15 mouse cellular contexts compared by ENCODE assay signal in genomic region chr9:116701511-116702179, GRCm38 (mm10).
A peak's percentile ranks its signal among the peaks of the same experiment; 100 is the strongest.
DNase-seq lines count a peak whose midpoint lies in the region; ATAC-seq and TF ChIP-seq lines count a peak whose summit lies in the region.
"Had no signal": no experiment of that assay in that cellular context is flagged by ENCODE, and none has a peak within 500 bp of the region (broad histone marks: within the 10 kb centered on the region; RNA-seq: fewer than 3 reads in every experiment).

No protein-coding gene starts in this region.

- no peak overlapping the region for H3K4me3 ChIP-seq in kidney, postnatal 0 days (replicated peaks; ENCODE audit: low read depth, low read length)
- H3K4me3 ChIP-seq in heart, embryonic 11.5 days (ENCODE audit: low read depth, low read length), result no peak overlapping the region
- H3K4me3 ChIP-seq in liver, postnatal 0 days (ENCODE audit: low read depth, low read length), result no peak overlapping the region
- no peak overlapping the region for H3K4me3 ChIP-seq in forebrain, embryonic 15.5 days
- H3K4me3 ChIP-seq: forebrain, embryonic 10.5 days; hindbrain, embryonic 13.5 days; lung, embryonic 15.5 days; midbrain, embryonic 15.5 days; neural tube, embryonic 15.5 days had no signal

- H3K36me3 ChIP-seq in kidney, postnatal 0 days (ENCODE audit: insufficient read depth, low read length), result no peaks in the 10 kb centered on the region
- H3K36me3 ChIP-seq in heart, embryonic 11.5 days (ENCODE audit: control insufficient read depth, insufficient read depth, low read length), result no peaks in the 10 kb centered on the region
- H3K36me3 ChIP-seq in liver, postnatal 0 days (replicated peaks; ENCODE audit: insufficient read depth, low read length), result no peaks in the 10 kb centered on the region
- no peaks in the 10 kb centered on the region for H3K36me3 ChIP-seq in forebrain, embryonic 15.5 days
- H3K36me3 ChIP-seq: forebrain, embryonic 10.5 days; hindbrain, embryonic 13.5 days; lung, embryonic 15.5 days; midbrain, embryonic 15.5 days; neural tube, embryonic 15.5 days had no signal

- 22% methylated on average over 11 of the region's 11 CpGs for WGBS in kidney, postnatal 0 days
- WGBS in heart, embryonic 11.5 days (ENCODE audit: insufficient replicate concordance), result 30% methylated on average over 11 of the region's 11 CpGs
- 36% methylated on average over 11 of the region's 11 CpGs for WGBS in liver, postnatal 0 days (ENCODE audit: insufficient replicate concordance)
- 87% methylated on average over 11 of the region's 11 CpGs for WGBS in forebrain, embryonic 15.5 days

- peak; percentile 60 for TF ChIP-seq EP300 in liver, postnatal 0 days (IDR thresholded peaks at IDR 0.05; ENCODE audit: low read depth)

- TF ChIP-seq CTCF in kidney, postnatal 0 days (IDR thresholded peaks at IDR 0.05; ENCODE audit: low read depth), result no peak
- TF ChIP-seq CTCF in liver, postnatal 0 days (IDR thresholded peaks at IDR 0.05; ENCODE audit: low read depth), result no peak

- no peak overlapping the region for H3K4me2 ChIP-seq in kidney, postnatal 0 days (ENCODE audit: low read length)
- peak overlapping the region; percentile 22; the same call in 1 of the 2 replicates for H3K4me2 ChIP-seq in heart, embryonic 11.5 days
- no peak overlapping the region for H3K4me2 ChIP-seq in liver, postnatal 0 days (ENCODE audit: low read depth, low read length)
- H3K4me2 ChIP-seq in forebrain, embryonic 15.5 days (replicated peaks), result no peak overlapping the region
- H3K4me2 ChIP-seq: hindbrain, embryonic 13.5 days; lung, embryonic 15.5 days; midbrain, embryonic 15.5 days; neural tube, embryonic 15.5 days had no signal

- no peak overlapping the region for H3K9ac ChIP-seq in kidney, postnatal 0 days (ENCODE audit: low read depth, low read length)
- no peak overlapping the region for H3K9ac ChIP-seq in heart, embryonic 11.5 days (ENCODE audit: low read depth, low read length)
- no peak overlapping the region for H3K9ac ChIP-seq in liver, postnatal 0 days (replicated peaks)
- no peak overlapping the region for H3K9ac ChIP-seq in forebrain, embryonic 15.5 days (replicated peaks)
- H3K9ac ChIP-seq: hindbrain, embryonic 13.5 days; lung, embryonic 15.5 days; midbrain, embryonic 15.5 days; neural tube, embryonic 15.5 days had no signal

- H3K4me1 ChIP-seq in kidney, postnatal 0 days (replicated peaks; ENCODE audit: insufficient read depth, low read length), result no peaks in the 10 kb centered on the region
- peaks cover 6% of the 10 kb centered on the region for H3K4me1 ChIP-seq in heart, embryonic 11.5 days (ENCODE audit: control insufficient read depth, insufficient read depth, low read length)
- H3K4me1 ChIP-seq in liver, postnatal 0 days (ENCODE audit: insufficient read depth), result no peaks in the 10 kb centered on the region
- H3K4me1 ChIP-seq in forebrain, embryonic 15.5 days, result no peaks in the 10 kb centered on the region
- H3K4me1 ChIP-seq: forebrain, embryonic 10.5 days; hindbrain, embryonic 13.5 days; midbrain, embryonic 15.5 days; neural tube, embryonic 15.5 days had no signal

- H3K9me3 ChIP-seq in kidney, postnatal 0 days (replicated peaks; ENCODE audit: low read length), result no peaks in the 10 kb centered on the region
- H3K9me3 ChIP-seq in heart, embryonic 11.5 days (replicated peaks; ENCODE audit: control insufficient read depth, low read length), result no peaks in the 10 kb centered on the region
- no peaks in the 10 kb centered on the region for H3K9me3 ChIP-seq in liver, postnatal 0 days (ENCODE audit: low read length)
- H3K9me3 ChIP-seq in forebrain, embryonic 15.5 days, result no peaks in the 10 kb centered on the region
- H3K9me3 ChIP-seq: forebrain, embryonic 10.5 days; hindbrain, embryonic 13.5 days; lung, embryonic 15.5 days; midbrain, embryonic 15.5 days; neural tube, embryonic 15.5 days had no signal

- peak; percentile 71 for DNase-seq in kidney, postnatal 0 days (ENCODE audit: low spot score)
- DNase-seq in kidney, adult 18-20 months, result no peak
- DNase-seq in brain, adult 2 months (ENCODE audit: low read depth, low spot score), result peak; percentile 38
- no peak for DNase-seq in liver, postnatal 0 days
- DNase-seq in cerebellum, adult 11-12 months, result no peak
- DNase-seq: cerebellum, adult 9-11 months; right cerebral cortex, postnatal 25 days had no signal

- 0 out of 2 replicates have a peak overlapping the region, but pooled peaks have one; percentile 25 for H3K27ac ChIP-seq in kidney, postnatal 0 days
- H3K27ac ChIP-seq in heart, embryonic 11.5 days (ENCODE audit: low read depth, low read length), result peak overlapping the region; percentile 46
- H3K27ac ChIP-seq in liver, postnatal 0 days (ENCODE audit: low read depth), result no peak overlapping the region
- no peak overlapping the region for H3K27ac ChIP-seq in forebrain, embryonic 15.5 days (replicated peaks)
- H3K27ac ChIP-seq: forebrain, embryonic 10.5 days; hindbrain, embryonic 13.5 days; lung, embryonic 15.5 days; midbrain, embryonic 15.5 days; neural tube, embryonic 15.5 days had no signal

- H3K27me3 ChIP-seq in kidney, postnatal 0 days (ENCODE audit: insufficient read depth, low read length), result no peaks in the 10 kb centered on the region
- no peaks in the 10 kb centered on the region for H3K27me3 ChIP-seq in heart, embryonic 11.5 days (ENCODE audit: control insufficient read depth, insufficient read depth, low read length)
- H3K27me3 ChIP-seq in liver, postnatal 0 days (ENCODE audit: insufficient read depth, low read length), result no peaks in the 10 kb centered on the region
- no peaks in the 10 kb centered on the region for H3K27me3 ChIP-seq in forebrain, embryonic 15.5 days
- H3K27me3 ChIP-seq: CH12.LX; hindbrain, embryonic 13.5 days; lung, embryonic 15.5 days; midbrain, embryonic 15.5 days; neural tube, embryonic 15.5 days had no signal

- ATAC-seq in kidney, postnatal 0 days (replicated peaks; ENCODE audit: low FRiP score, low read depth), result peak; percentile 21; the same call in 1 of the 2 replicates
- ATAC-seq in heart, embryonic 11.5 days (replicated peaks; ENCODE audit: insufficient number of reproducible peaks, low FRiP score, low TSS enrichment), result no peak
- no peak for ATAC-seq in liver, postnatal 0 days
- no peak for ATAC-seq in forebrain, embryonic 15.5 days (replicated peaks)
- ATAC-seq: midbrain, embryonic 15.5 days had no signal

Comparison
In these comparisons a context has a peak if more than half of its experiments do, and no peak if none do; other contexts are left out.
1. DNase-seq: peak in kidney, postnatal 0 days (single experiment) and brain, adult 2 months (single experiment); none in kidney, adult 18-20 months (single experiment), liver, postnatal 0 days (single experiment) and cerebellum, adult 11-12 months (single experiment).
2. H3K27ac ChIP-seq: peak in kidney, postnatal 0 days (single experiment) and heart, embryonic 11.5 days (single experiment); none in liver, postnatal 0 days (single experiment) and forebrain, embryonic 15.5 days (single experiment).